Mouse (Mus musculus): Measurements from ENCODE around the gene Sh3d21.

DNA sequence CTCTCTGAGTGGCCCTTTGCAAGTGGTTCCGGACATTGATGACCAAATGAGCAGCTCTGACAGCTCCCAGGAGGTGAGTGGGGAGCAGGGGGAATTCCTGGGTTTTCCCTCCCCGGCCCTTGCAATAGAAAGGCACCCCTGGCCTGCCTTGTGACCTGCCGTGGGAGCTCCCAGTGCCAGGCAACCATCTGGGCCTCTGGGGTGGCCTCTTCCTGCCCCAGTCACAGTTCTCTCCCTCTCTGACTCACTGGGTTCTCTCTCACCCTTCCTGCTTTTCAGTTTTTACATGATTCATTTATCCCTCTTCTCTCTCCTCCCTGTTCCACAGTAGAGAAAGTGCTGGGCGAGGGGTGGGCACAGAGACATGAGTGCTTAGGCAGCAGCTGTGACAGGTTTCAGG is 25.5 kb downstream of the Sh3d21 start:
- TF ChIP-seq CTCF (IDR thresholded peaks at IDR 0.05; ENCODE audit: control insufficient read depth, insufficient read depth, low read length) = no peak
- TF ChIP-seq POLR2A (IDR thresholded peaks at IDR 0.05; ENCODE audit: borderline replicate concordance, control insufficient read depth, low read depth, low read length) = no peak
